Mouse (Mus musculus): ENCODE measurements around the gene Gdf15. TPM values are rescaled to one million over a fixed set of nuclear protein-coding genes. Genes with fewer than 3 reads are reported as not detected.
A peak's percentile ranks its signal among the peaks of the same experiment; 100 is the strongest.

Gene Gdf15
- polyA plus RNA-seq, 1 experiment, result not detected

GRCm38 (mm10) chr8:70617985-70618384 lies 14.3 kb downstream of the Gdf15 start:
- TF ChIP-seq CTCF (IDR thresholded peaks at IDR 0.05; ENCODE audit: control insufficient read depth, insufficient read depth, low read length), result no peak
- no peak for TF ChIP-seq POLR2A (IDR thresholded peaks at IDR 0.05; ENCODE audit: borderline replicate concordance, control insufficient read depth, low read depth, low read length)
- Histone ChIP-seq H3K27ac (ENCODE audit: control insufficient read depth, insufficient read depth, low read depth, low read length, poor library complexity) (peak overlapping the region; percentile 86), H3K4me1 (ENCODE audit: control insufficient read depth, insufficient read depth, low read length) (peaks cover 12% of the 10 kb centered on the region), H3K4me3 (replicated peaks; ENCODE audit: control insufficient read depth, low read depth, low read length) (peak overlapping the region; percentile 71)
- WGBS, result 21% methylated on average over 11 of the region's 11 CpGs

GRCm38 (mm10) chr8:70616645-70617044 lies 15.6 kb downstream of the Gdf15 start:
- Histone ChIP-seq H3K4me1 (ENCODE audit: control insufficient read depth, insufficient read depth, low read length) (peaks cover 12% of the 10 kb centered on the region), H3K27ac (ENCODE audit: control insufficient read depth, insufficient read depth, low read depth, low read length, poor library complexity) (peak overlapping the region; percentile 67), H3K4me3 (replicated peaks; ENCODE audit: control insufficient read depth, low read depth, low read length) (peak overlapping the region; percentile 71)
- WGBS, result 22% methylated on average over 11 of the region's 11 CpGs
- TF ChIP-seq POLR2A (IDR thresholded peaks at IDR 0.05; ENCODE audit: borderline replicate concordance, control insufficient read depth, low read depth, low read length), result peak; percentile 43; the same call in 1 of the 2 replicates
- TF ChIP-seq CTCF (IDR thresholded peaks at IDR 0.05; ENCODE audit: control insufficient read depth, insufficient read depth, low read length), result no peak

- Histone ChIP-seq H3K27ac (ENCODE audit: control insufficient read depth, insufficient read depth, low read depth, low read length, poor library complexity) (peak within 1 kb of the TSS; percentile 67), H3K4me1 (ENCODE audit: control insufficient read depth, insufficient read depth, low read length) (peaks cover 12% of the 10 kb centered on the region), H3K4me3 (replicated peaks; ENCODE audit: control insufficient read depth, low read depth, low read length) (peak within 1 kb of the TSS; percentile 71)
- 6% methylated on average over 3 of the region's 3 CpGs for WGBS
- no peak for TF ChIP-seq CTCF (IDR thresholded peaks at IDR 0.05; ENCODE audit: control insufficient read depth, insufficient read depth, low read length)
- no peak for TF ChIP-seq POLR2A (IDR thresholded peaks at IDR 0.05; ENCODE audit: borderline replicate concordance, control insufficient read depth, low read depth, low read length)
Measured at GRCm38 (mm10) chr8:70615894-70616293, 16.4 kb downstream of the Gdf15 start, which contains the start of gene Lrrc25. Gene Lrrc25 (plus strand): TSS chr8:70616155.

DNA sequence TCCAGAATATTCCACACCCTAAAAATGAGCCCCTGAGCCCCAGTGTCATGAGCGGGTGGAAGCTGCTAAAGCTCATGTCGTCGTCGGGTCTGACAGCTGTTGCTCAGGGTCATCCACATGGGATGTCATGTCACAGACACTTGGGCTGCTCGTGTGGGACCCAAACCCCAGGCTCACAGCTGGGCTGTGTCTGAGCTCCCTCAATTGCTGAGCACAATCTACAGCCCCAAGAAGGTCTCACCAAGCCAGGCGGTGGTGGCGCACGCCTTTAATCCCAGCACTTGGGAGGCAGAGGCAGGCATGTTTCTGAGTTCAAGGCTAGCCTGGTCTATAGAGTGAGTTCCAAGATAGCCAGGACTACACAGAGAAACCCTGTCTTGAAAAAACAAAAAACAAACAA lies 17.0 kb downstream of the Gdf15 start:
- TF ChIP-seq POLR2A (IDR thresholded peaks at IDR 0.05; ENCODE audit: borderline replicate concordance, control insufficient read depth, low read depth, low read length) (no peak), CTCF (IDR thresholded peaks at IDR 0.05; ENCODE audit: control insufficient read depth, insufficient read depth, low read length) (no peak)
- WGBS, result 85% methylated on average over 8 of the region's 8 CpGs
- H3K27ac ChIP-seq (ENCODE audit: control insufficient read depth, insufficient read depth, low read depth, low read length, poor library complexity), result no peak overlapping the region; the same call in 1 of the 2 replicates

GRCm38 (mm10) chr8:70614469-70614868 lies 17.8 kb downstream of the Gdf15 start:
- 33% methylated on average over 5 of the region's 5 CpGs for WGBS
- Histone ChIP-seq H3K4me3 (replicated peaks; ENCODE audit: control insufficient read depth, low read depth, low read length) (no peak overlapping the region), H3K4me1 (ENCODE audit: control insufficient read depth, insufficient read depth, low read length) (peaks cover 11% of the 10 kb centered on the region), H3K27ac (ENCODE audit: control insufficient read depth, insufficient read depth, low read depth, low read length, poor library complexity) (no peak overlapping the region)
- no peak for TF ChIP-seq POLR2A (IDR thresholded peaks at IDR 0.05; ENCODE audit: borderline replicate concordance, control insufficient read depth, low read depth, low read length)
- TF ChIP-seq CTCF (IDR thresholded peaks at IDR 0.05; ENCODE audit: control insufficient read depth, insufficient read depth, low read length), result no peak

More for the DNA sequence above, 17.0 kb downstream of the Gdf15 start:
- Histone ChIP-seq H3K4me3 (replicated peaks; ENCODE audit: control insufficient read depth, low read depth, low read length) (no peak overlapping the region), H3K4me1 (ENCODE audit: control insufficient read depth, insufficient read depth, low read length) (peaks cover 13% of the 10 kb centered on the region)

DNA sequence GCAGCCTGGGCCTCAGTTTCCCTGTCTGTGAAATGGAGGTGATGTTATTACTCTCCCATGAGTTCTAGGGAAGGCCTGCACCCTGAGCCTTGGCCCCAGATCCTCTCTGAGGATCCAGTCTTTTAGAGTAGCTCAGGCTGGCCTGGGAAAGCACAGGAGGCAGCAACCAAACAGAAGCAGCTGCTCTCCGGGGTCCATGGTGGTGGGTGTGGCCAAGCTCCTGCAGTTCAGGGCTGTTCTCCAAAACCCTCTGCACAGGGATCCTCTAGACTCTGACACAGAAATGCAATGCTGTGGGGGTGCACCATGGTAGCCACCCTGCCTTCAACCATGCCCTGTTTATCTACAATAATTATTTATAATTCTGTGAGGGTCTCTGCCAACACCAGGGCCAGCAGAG lies 18.5 kb downstream of the Gdf15 start:
- no peak for TF ChIP-seq CTCF (IDR thresholded peaks at IDR 0.05; ENCODE audit: control insufficient read depth, insufficient read depth, low read length)
- TF ChIP-seq POLR2A (IDR thresholded peaks at IDR 0.05; ENCODE audit: borderline replicate concordance, control insufficient read depth, low read depth, low read length), result no peak
- H3K4me1 ChIP-seq (ENCODE audit: control insufficient read depth, insufficient read depth, low read length), result peaks cover 11% of the 10 kb centered on the region
- H3K4me3 ChIP-seq (replicated peaks; ENCODE audit: control insufficient read depth, low read depth, low read length), result no peak overlapping the region
- 20% methylated on average over 1 of the region's 1 CpGs for WGBS
- no peak overlapping the region for H3K27ac ChIP-seq (ENCODE audit: control insufficient read depth, insufficient read depth, low read depth, low read length, poor library complexity)

DNA sequence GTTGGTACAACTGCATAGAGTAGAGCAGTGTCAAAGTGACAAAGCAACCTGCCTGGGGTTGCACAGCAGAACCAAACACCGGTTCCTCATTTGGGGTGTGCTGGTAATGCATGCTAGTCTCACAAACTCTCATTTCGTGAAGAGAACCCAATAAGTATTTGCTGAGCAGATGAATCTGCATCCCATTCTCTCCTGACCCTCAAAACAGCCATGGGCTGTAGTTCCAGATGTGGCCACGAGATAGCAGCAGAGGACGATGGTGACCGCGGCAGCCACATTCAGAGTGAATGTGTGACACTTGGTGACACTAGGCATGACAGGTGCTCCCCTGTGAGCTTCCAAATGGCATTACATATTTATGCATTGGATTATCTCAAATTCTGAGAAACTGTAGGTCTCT lies 20.4 kb downstream of the Gdf15 start:
- under 1% methylated on average over 6 of the region's 6 CpGs for WGBS

DNA sequence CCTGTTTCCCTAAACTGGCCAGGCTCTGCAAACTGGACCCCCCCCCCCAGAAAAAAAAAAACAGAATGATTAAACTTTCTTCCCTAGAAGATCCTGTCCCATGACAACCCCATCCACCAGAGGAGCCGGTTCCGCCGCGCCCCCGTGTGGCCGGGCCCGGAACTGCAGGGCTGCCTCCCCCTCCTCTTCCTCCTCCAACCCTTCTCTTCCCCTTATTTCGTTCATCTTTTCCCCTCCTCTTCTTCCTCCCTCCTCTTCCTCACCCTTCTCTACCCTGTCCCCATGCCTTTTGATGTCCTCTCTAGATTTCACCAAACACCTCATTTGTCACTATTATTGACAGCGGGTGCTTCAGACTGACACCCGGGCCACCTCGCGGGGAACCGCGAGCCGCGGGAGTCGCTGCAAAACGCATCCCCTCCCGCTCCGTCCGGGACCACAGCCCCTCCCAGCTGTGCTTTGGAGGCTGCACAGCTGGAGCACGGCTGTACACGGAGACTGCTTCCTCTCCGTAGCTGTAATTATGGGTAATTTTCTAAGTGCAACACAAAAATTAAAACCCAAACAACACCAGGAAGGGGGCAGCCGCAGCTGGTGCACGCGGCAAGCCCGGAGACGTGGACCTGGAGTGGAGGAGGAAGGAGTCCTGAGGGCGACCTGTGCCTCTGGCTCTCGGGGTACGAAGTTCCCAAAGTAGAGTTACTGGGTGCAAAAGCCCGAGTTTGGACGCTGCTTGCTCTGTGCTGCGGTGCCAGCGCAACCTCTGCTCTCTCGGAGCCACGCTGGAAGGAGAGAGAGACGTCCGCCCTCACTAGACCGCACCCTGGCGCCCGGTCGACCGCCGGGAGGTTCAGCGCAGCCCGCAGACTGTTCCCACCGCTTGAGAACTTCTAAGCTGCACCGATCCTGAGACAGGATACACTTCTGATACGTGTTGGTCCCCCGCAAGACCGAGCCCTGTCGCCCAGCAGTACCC lies 21.2 kb downstream of the Gdf15 start:
- H3K27ac ChIP-seq (ENCODE audit: control insufficient read depth, insufficient read depth, low read depth, low read length, poor library complexity), result peak overlapping the region; percentile 86
- H3K4me3 ChIP-seq (replicated peaks; ENCODE audit: control insufficient read depth, low read depth, low read length), result peak overlapping the region; percentile 67
- WGBS, result under 1% methylated on average over 54 of the region's 54 CpGs
- peaks cover 8% of the 10 kb centered on the region for H3K4me1 ChIP-seq (ENCODE audit: control insufficient read depth, insufficient read depth, low read length)
- TF ChIP-seq POLR2A (IDR thresholded peaks at IDR 0.05; ENCODE audit: borderline replicate concordance, control insufficient read depth, low read depth, low read length) (peak; percentile 63; the same call in 1 of the 2 replicates), CTCF (IDR thresholded peaks at IDR 0.05; ENCODE audit: control insufficient read depth, insufficient read depth, low read length) (peak; percentile 86)

More for the DNA sequence above, 20.4 kb downstream of the Gdf15 start:
- TF ChIP-seq CTCF (IDR thresholded peaks at IDR 0.05; ENCODE audit: control insufficient read depth, insufficient read depth, low read length) (peak; percentile 97), POLR2A (IDR thresholded peaks at IDR 0.05; ENCODE audit: borderline replicate concordance, control insufficient read depth, low read depth, low read length) (no peak)
- H3K27ac ChIP-seq (ENCODE audit: control insufficient read depth, insufficient read depth, low read depth, low read length, poor library complexity), result peak overlapping the region; percentile 86
- H3K4me3 ChIP-seq (replicated peaks; ENCODE audit: control insufficient read depth, low read depth, low read length), result peak overlapping the region; percentile 67
- peaks cover 8% of the 10 kb centered on the region for H3K4me1 ChIP-seq (ENCODE audit: control insufficient read depth, insufficient read depth, low read length)
